Mouse (Mus musculus) forebrain, embryonic 11.5 days (tissue): ENCODE data around the gene Kcnd1. TPM values are rescaled to one million over a fixed set of nuclear protein-coding genes. Genes with fewer than 3 reads are reported as not detected.

Experiments used
- ATAC-seq: fragments of 200-750 bp; cut with Nextera tagmentation; replicated peaks from 2 replicates; pipeline ENCODE4 v1.8.0; 2017; ENCODE audit warnings: moderate TSS enrichment; ENCODE audit not compliant: low FRiP score
- DNase-seq: peaks from one replicate; pipeline ENCODE4 v3.0.0-alpha.2; 2017; ENCODE audit warnings: low spot score
- H3K27ac ChIP-seq: fragments of 300-500 bp; sonication (generic); 2 replicates; pipeline ENCODE4 v1.5.1; 2014; ENCODE audit warnings: low read depth, low read length
- H3K27me3 ChIP-seq: fragments of 300-500 bp; sonication (generic); 2 replicates; pipeline ENCODE4 v1.6.1; 2014; ENCODE audit warnings: mild to moderate bottlenecking, low read length, mixed read lengths; ENCODE audit not compliant: control insufficient read depth, insufficient read depth
- H3K36me3 ChIP-seq: fragments of 300-500 bp; sonication (generic); 2 replicates; pipeline ENCODE4 v1.6.1; 2014; ENCODE audit warnings: mild to moderate bottlenecking, low read length, moderate library complexity, mixed read lengths; ENCODE audit not compliant: control insufficient read depth, insufficient read depth
- H3K4me1 ChIP-seq: fragments of 300-500 bp; sonication (generic); replicated peaks from 2 replicates; pipeline ENCODE4 v1.6.1; 2014; ENCODE audit warnings: low read length, mixed read lengths; ENCODE audit not compliant: control insufficient read depth, insufficient read depth
- H3K4me2 ChIP-seq: fragments of 300-500 bp; sonication (generic); 2 replicates; pipeline ENCODE4 v1.6.1; 2014; ENCODE audit warnings: low read depth, mild to moderate bottlenecking, low read length, moderate library complexity, mixed read lengths; ENCODE audit not compliant: severe bottlenecking
- H3K4me3 ChIP-seq: fragments of 300-500 bp; sonication (generic); 2 replicates; pipeline ENCODE4 v1.5.1; 2014; ENCODE audit warnings: low read depth, low read length
- H3K9ac ChIP-seq: fragments of 300-500 bp; sonication (generic); 2 replicates; pipeline ENCODE4 v1.6.1; 2014; ENCODE audit warnings: low read length
- H3K9me3 ChIP-seq: fragments of 300-500 bp; sonication (generic); 2 replicates; pipeline ENCODE4 v1.6.1; 2016; ENCODE audit warnings: low read length, mixed read lengths; ENCODE audit not compliant: control insufficient read depth
- WGBS: fragments of 180-500 bp; shearing (Covaris S2); extraction: QIAGEN DNeasy Blood & Tissue Kit; methylation state at CpG from one replicate; pipeline ENCODE4 v1.1.7; 2014; 5-methylcytosine and 5-hydroxymethylcytosine counted together
- polyA plus RNA-seq: library from polyadenylated mRNA; unstranded; fragments of >200 nt; fragmentation: Nextera tagmentation; extraction: Ambion mirVana; gene quantifications from 2 replicates; pipeline ENCODE4 v1.2.1, GENCODE M21; 2014

The Kcnd1 gene
- 1.2 and 1.4 TPM in 2 replicates for polyA plus RNA-seq

DNA sequence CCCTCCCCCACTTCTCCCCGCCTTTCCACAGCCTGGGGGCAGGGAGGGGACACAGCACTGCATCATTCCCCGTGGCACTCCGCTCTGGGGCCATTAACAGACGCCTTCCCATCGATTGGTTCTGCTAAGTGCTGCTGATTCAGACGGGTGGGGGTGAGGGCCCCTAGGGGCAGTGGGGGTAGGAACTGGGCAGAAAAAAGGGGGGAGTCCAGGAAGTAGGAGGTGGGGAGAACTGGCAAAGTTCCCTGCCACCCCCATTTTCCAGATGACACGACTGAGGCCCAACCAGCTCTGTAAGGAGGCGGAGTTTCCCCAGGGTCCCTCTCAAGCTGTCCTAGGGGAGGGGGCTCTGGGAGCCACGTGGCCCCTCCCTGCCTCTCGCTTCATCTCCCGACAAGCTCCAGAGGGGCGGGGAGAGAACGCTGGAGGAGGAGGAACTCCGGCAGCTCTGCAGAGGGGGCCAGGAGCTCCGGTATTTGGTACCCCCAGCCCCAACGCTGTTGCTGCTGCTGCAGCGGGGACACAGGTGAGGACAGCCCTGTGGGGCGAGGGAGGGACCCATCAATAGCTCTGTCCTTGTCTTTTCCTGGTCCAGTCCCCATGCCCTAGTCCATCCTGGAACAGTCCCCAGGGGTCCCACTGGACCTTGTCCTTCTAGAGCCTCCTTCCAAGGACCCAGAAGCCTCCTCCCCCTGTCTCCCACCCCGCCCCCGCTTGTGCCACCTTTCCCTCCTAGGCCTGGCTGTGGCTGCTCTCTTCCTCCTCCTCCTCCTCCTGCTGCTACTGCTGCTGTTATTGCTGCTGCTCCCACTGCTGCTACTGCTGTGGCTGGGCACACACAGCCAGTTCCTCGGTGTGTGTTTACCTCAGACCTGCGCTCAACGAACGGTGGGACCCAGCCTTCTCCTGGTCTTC lies at the start of gene Kcnd1:
Kcnd1 (plus strand) TSS at position 425 of the 915 bp plus-strand sequence.
- peak within 1 kb of the TSS; percentile 3; the same call in 1 of the 2 replicates for H3K9ac ChIP-seq
- no peaks in the 10 kb centered on the region for H3K4me1 ChIP-seq
- H3K27me3 ChIP-seq = no peaks in the 10 kb centered on the region
- DNase-seq = peak; percentile 50
- H3K9me3 ChIP-seq = no peaks in the 10 kb centered on the region
- 26% methylated on average over 22 of the region's 24 CpGs for WGBS
- H3K36me3 ChIP-seq = no peaks in the 10 kb centered on the region
- no peak within 1 kb of the TSS for H3K27ac ChIP-seq
- ATAC-seq = peak; percentile 58
- H3K4me3 ChIP-seq = peak within 1 kb of the TSS; percentile 16
- peak within 1 kb of the TSS; percentile 43 for H3K4me2 ChIP-seq

DNA sequence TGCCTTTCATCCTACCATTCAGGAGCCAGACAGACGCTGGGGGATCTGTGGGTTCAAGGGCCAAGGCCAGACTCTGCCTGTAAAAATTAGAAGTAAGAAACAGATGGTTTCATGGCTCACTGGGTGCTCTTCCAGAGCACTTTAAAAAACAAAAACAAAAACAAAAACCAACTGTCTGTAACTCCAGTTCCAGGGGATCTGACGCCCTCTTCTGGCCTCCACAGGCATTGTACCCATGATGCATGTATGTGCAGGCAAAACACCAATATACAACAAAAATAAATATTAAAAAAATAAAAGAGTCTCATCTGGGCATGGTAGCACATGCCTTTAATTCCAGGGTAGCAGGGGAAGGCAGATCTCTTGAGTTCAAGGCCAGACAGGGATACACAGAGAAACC lies 49.3 kb upstream of the Kcnd1 start:
- WGBS = 39% methylated on average over 2 of the region's 2 CpGs
- Histone ChIP-seq H3K27me3 (no peaks in the 10 kb centered on the region), H3K4me1 (no peaks in the 10 kb centered on the region), H3K9me3 (no peaks in the 10 kb centered on the region), H3K9ac (no peak overlapping the region), H3K36me3 (no peaks in the 10 kb centered on the region; the same call in 1 of the 2 replicates), H3K4me3 (no peak overlapping the region), H3K27ac (no peak overlapping the region), H3K4me2 (no peak overlapping the region)
- no peak for DNase-seq
- no peak for ATAC-seq

DNA sequence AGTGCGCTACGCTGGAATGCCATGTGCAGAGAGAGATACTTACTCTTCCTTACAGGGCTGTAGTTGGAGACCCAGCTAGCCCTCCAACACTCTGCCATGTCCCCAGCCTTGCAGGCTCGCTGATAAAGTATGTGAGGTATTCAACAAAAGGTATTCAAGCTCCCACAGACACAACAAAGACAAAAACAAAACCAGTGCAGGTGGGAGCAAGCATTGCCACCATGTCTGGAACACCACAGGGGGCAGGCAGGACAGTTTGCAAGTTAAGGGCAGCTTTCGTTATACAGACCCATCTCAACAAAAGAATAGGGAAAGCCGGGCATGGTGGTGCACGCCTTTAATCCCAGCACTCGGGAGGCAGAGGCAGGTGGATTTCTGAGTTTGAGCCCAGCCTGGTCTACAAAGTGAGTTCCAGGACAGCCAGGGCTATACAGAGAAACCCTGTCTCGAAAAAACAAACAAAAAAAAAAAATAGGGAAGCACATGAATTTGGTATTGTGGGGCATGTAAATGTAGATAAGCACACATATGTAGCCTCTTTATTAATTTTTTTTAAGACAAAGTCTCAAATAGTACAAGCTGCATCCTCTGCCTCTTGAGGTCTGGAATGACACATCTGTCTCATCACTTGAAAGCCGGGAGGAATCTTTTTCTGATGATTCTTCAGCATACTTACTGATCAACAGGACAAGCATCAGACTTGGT lies 46.4 kb upstream of the Kcnd1 start:
- WGBS = 73% methylated on average over 9 of the region's 9 CpGs
- H3K36me3 ChIP-seq = no peaks in the 10 kb centered on the region
- no peak overlapping the region for H3K9ac ChIP-seq
- H3K4me2 ChIP-seq = no peak overlapping the region
- H3K4me3 ChIP-seq = no peak overlapping the region
- no peaks in the 10 kb centered on the region for H3K4me1 ChIP-seq
- no peak for ATAC-seq
- H3K27ac ChIP-seq = no peak overlapping the region
- H3K27me3 ChIP-seq = no peaks in the 10 kb centered on the region
- H3K9me3 ChIP-seq = no peaks in the 10 kb centered on the region
- no peak for DNase-seq

DNA sequence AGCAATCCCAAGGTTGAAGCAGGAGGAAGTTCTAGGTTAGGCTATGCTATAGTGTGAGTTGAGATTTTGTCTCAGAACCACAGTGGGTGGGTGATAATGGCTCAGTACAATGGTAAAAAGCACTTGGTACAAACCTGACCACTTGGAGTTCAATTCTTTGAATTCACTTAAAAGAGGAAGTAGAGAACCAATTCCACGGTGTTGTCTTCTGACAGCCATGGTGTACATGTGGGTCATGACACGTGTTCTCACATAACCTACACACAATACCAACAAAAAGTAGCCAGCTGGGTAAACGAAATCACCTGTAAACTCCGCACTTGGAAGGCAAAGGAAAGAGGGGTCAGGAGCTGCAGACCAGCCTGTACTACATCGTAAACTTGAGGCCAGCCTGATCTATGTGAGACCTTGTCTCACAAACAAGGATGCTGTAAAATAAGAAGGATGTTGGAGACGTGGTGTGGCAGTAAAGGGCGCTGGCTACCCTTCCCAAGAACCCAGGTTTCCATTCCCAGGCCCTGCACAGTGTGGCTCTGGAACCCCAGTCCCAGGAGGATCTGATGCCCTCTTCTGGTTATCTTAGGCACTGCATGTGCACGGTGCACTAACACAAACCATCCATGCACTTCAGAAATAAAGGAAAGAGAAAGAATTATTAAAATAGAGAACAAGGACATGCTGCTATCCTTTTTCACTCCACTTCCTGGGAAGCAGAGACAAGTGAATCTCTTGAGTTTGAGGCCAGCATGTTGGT lies 45.6 kb upstream of the Kcnd1 start:
- WGBS = 46% methylated on average over 8 of the region's 8 CpGs
- DNase-seq = peak; percentile 72
- Histone ChIP-seq H3K9me3 (no peaks in the 10 kb centered on the region), H3K4me2 (no peak overlapping the region), H3K27ac (no peak overlapping the region), H3K27me3 (no peaks in the 10 kb centered on the region), H3K36me3 (no peaks in the 10 kb centered on the region), H3K4me1 (no peaks in the 10 kb centered on the region), H3K4me3 (no peak overlapping the region), H3K9ac (no peak overlapping the region)
- peak; percentile 61; the same call in 1 of the 2 replicates for ATAC-seq

DNA sequence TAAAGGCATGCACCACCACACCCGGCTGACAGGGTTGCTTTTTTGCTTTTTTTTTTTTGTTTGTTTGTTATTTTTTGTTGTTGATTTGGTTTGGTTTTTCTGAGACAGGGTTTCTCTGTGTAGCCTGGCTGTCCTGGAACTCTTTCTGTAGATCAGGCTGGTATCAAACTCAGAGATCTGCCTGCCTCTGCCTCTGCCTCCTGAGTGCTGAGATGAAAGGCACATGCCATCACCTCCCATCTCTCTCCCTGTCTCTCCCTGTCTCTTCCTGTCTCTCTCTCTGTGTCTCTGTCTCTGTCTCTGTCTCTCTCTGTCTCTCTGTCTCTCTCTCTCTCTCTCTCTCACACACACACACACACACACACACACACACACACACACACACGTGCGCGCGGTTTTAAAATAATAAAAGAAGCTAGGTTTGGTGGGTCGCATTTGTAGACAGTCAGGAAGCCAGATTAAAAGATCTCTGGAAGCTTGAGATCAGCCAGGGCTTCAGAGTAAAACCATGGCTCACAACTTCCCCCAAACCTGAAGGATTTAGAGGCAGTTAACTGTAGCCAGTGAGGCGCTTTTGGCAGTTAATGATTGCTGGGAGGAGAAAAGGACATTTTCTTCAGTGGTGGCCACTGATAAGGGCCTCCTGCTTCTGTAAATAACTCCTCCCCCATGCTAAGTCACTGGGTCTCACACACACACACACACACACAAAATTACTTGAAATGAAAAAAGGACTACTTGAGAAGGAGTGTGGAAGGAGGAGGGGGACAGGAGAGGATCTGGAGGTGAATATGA lies 43.4 kb upstream of the Kcnd1 start:
- WGBS = 69% methylated on average over 7 of the region's 7 CpGs
- Histone ChIP-seq H3K27ac (no peak overlapping the region), H3K4me1 (no peaks in the 10 kb centered on the region), H3K9ac (no peak overlapping the region), H3K4me2 (no peak overlapping the region), H3K36me3 (no peaks in the 10 kb centered on the region), H3K27me3 (no peaks in the 10 kb centered on the region), H3K4me3 (no peak overlapping the region), H3K9me3 (no peaks in the 10 kb centered on the region)
- DNase-seq = no peak
- ATAC-seq = no peak

DNA sequence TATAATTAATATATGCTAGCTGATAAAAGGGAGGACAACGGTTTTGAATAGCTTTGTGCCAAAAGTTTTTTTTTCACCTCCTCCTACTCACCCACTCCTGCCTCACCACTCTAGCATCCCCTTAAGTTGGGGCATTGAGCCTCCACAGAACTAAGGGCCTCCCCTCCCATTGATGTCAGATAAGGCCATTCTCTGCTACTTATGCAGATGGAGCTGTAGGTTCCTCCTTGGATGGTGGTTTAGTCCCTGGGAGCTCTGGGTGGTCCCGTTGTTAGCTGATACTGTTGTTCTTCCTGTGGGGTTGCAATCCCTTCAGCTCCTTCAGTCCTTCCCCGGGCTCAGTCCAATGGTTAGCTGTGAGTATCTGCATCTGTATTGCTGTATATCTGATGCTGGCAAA lies 42.8 kb upstream of the Kcnd1 start:
- Histone ChIP-seq H3K9ac (no peak overlapping the region), H3K4me3 (no peak overlapping the region), H3K27me3 (no peaks in the 10 kb centered on the region), H3K27ac (no peak overlapping the region), H3K36me3 (no peaks in the 10 kb centered on the region), H3K4me1 (no peaks in the 10 kb centered on the region), H3K9me3 (no peaks in the 10 kb centered on the region), H3K4me2 (no peak overlapping the region)
- no peak for ATAC-seq
- 16% methylated on average over 3 of the region's 3 CpGs for WGBS
- no peak for DNase-seq

DNA sequence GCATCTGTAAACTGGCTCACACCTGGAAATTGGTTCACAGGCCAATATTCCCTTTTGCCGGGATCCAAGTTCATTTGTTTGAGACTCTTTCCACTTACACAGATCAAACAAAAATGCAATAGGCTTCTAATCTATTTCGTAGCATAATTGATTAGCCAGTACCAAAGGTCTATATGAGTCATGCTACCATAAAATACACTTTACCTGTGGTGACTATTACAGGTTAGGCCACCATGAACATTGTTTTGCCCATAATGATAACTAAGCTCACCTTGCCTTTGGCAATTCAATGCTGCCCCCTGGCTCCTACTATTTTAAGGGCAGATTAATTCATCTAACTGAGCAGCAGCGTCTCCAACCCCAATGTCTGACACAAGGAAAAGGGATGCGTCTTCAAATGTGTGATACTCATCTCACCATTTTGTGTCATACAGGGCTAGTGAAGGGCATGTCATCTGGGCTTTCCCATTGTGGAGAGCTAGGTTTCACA lies 39.4 kb upstream of the Kcnd1 start:
- Histone ChIP-seq H3K9ac (no peak overlapping the region), H3K27me3 (no peaks in the 10 kb centered on the region), H3K4me1 (no peaks in the 10 kb centered on the region), H3K4me2 (no peak overlapping the region), H3K36me3 (no peaks in the 10 kb centered on the region), H3K27ac (no peak overlapping the region), H3K9me3 (no peaks in the 10 kb centered on the region), H3K4me3 (no peak overlapping the region)
- 78% methylated on average over 4 of the region's 4 CpGs for WGBS
- DNase-seq (no peak), ATAC-seq (no peak)
